Comparison of ENCODE assay signal across 8 mouse cellular contexts in the genomic region with DNA sequence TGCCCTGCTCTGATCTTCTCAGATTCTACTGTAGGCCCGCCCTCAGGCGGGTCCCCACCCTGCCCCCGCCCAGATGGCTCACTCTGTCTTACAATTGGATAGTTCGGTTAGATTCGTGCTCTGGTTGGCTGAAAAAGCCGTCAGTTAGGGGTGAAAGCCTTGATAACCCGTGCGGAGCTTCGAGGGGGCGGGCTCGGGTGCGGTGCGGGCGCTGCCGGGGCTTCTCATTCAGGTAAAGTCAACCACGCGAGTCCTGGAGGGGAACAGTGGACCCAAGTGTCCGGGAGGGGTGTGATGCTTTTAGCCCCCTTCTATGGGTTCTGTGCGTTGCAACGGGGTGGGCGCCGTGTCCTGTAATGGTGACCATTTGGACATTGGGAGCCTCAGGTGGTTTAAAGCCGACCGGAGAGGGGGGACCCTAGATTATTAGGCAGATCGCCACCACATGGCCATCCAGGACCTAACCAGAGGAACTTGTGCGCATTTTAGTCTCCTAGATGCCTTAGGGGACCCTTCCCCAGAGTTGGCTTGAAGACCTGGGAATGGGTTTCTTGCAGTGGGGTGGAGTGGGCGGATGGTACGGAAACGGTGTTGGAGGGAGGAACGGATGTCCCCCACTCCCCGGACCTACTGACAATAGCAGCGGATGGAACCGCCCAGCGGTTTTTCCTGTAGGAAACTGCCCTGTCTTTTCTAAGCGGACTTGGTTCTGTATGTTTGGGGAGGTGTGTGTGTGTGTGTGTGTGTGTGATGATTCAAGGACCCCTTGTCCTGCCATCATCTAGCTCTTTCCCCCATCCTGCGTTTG. TPM values are rescaled to one million over a fixed set of nuclear protein-coding genes. Genes with fewer than 3 reads are reported as not detected.
DNase-seq lines count a peak whose midpoint lies in the region; ATAC-seq and TF ChIP-seq lines count a peak whose summit lies in the region.

TSS of gene Kank3 (plus strand) at position 186 of the 808 bp plus-strand sequence.

- TF ChIP-seq POLR2A in olfactory bulb, adult 2 months (IDR thresholded peaks at IDR 0.05; ENCODE audit: insufficient read depth, low read depth, low read length) = peak; percentile 66
- no peak for TF ChIP-seq POLR2A in thymus, adult 2 months (IDR thresholded peaks at IDR 0.05; ENCODE audit: control insufficient read depth, extremely low read depth, insufficient read depth, low read length, poor library complexity)

- H3K36me3 ChIP-seq in G1E (replicated peaks) = no peaks in the 10 kb centered on the region
- H3K36me3 ChIP-seq in forebrain, embryonic 16.5 days (ENCODE audit: control insufficient read depth, insufficient read depth) = no peaks in the 10 kb centered on the region
- H3K36me3 ChIP-seq in lung, embryonic 14.5 days (ENCODE audit: insufficient read depth) = no peaks in the 10 kb centered on the region
- H3K36me3 ChIP-seq in thymus, adult 2 months (ENCODE audit: control insufficient read depth, insufficient read depth, low read length) = no peaks in the 10 kb centered on the region

- H3K9ac ChIP-seq in forebrain, embryonic 16.5 days (replicated peaks; ENCODE audit: low read depth, low read length) = peak within 1 kb of the TSS; percentile 48
- peak within 1 kb of the TSS; percentile 45 for H3K9ac ChIP-seq in lung, embryonic 14.5 days

- no peak for TF ChIP-seq CTCF in G1E (IDR thresholded peaks at IDR 0.05; ENCODE audit: low read depth, low read length)
- no peak for TF ChIP-seq CTCF in layer of hippocampus, adult 2 months (conservative IDR thresholded peaks at IDR 0.05)
- TF ChIP-seq CTCF in lung, embryonic 14.5 days (IDR thresholded peaks at IDR 0.05; ENCODE audit: low read depth) = no peak
- no peak for TF ChIP-seq CTCF in olfactory bulb, adult 2 months (IDR thresholded peaks at IDR 0.05; ENCODE audit: insufficient read depth, low read depth, low read length)
- no peak for TF ChIP-seq CTCF in thymus, adult 2 months (IDR thresholded peaks at IDR 0.05; ENCODE audit: borderline replicate concordance, control insufficient read depth, extremely low read depth, insufficient read depth, low read length, poor library complexity)

- H3K4me1 ChIP-seq in G1E (ENCODE audit: insufficient read depth, low read depth, low read length) = peaks cover 9% of the 10 kb centered on the region
- H3K4me1 ChIP-seq in forebrain, embryonic 16.5 days (replicated peaks; ENCODE audit: control insufficient read depth, insufficient read depth, low read length) = peaks cover 6% of the 10 kb centered on the region; the same call in 1 of the 2 replicates
- H3K4me1 ChIP-seq in lung, embryonic 14.5 days (ENCODE audit: insufficient read depth) = peaks cover 9% of the 10 kb centered on the region; the same call in 1 of the 2 replicates
- H3K4me1 ChIP-seq in olfactory bulb, adult 2 months (ENCODE audit: control insufficient read depth, insufficient read depth, low read length) = peaks cover 11% of the 10 kb centered on the region
- peaks cover 6% of the 10 kb centered on the region; the same call in 1 of the 2 replicates for H3K4me1 ChIP-seq in thymus, adult 2 months (replicated peaks; ENCODE audit: control insufficient read depth, insufficient read depth, low read length)

- DNase-seq in G1E (ENCODE audit: low spot score) = peak; percentile 53
- peak; percentile 73 to 81 for DNase-seq in cerebellum, adult 18-20 months
- DNase-seq in heart, postnatal 36 days = peak; percentile 96
- peak; percentile 93 for DNase-seq in layer of hippocampus, adult 2 months (ENCODE audit: low spot score in 2 of 2)
- peak; percentile 99 for DNase-seq in lung, embryonic 14.5 days
- DNase-seq in thymus, adult 2 months = peak; percentile 85

- peaks cover 55% of the 10 kb centered on the region for H3K27me3 ChIP-seq in G1E (ENCODE audit: insufficient read depth, low read length)
- peaks cover 13% of the 10 kb centered on the region; the same call in 1 of the 2 replicates for H3K27me3 ChIP-seq in forebrain, embryonic 16.5 days (replicated peaks; ENCODE audit: control insufficient read depth, insufficient read depth, low read length)
- H3K27me3 ChIP-seq in lung, embryonic 14.5 days (ENCODE audit: insufficient read depth, low read length) = no peaks in the 10 kb centered on the region
- H3K27me3 ChIP-seq in thymus, adult 2 months (ENCODE audit: control insufficient read depth, insufficient read depth, low read length) = peaks cover 4% of the 10 kb centered on the region; the same call in 1 of the 2 replicates

- WGBS in forebrain, embryonic 16.5 days = 1% methylated on average over 36 of the region's 36 CpGs
- WGBS in lung, embryonic 14.5 days = under 1% methylated on average over 36 of the region's 36 CpGs
- under 1% methylated on average over 36 of the region's 36 CpGs for WGBS in olfactory bulb, adult 2 months
- 3% methylated on average over 36 of the region's 36 CpGs for WGBS in thymus, adult 2 months

- no peak within 1 kb of the TSS for H3K27ac ChIP-seq in forebrain, embryonic 16.5 days (ENCODE audit: low read length)
- peak within 1 kb of the TSS; percentile 82 for H3K27ac ChIP-seq in layer of hippocampus, adult 2 months
- peak within 1 kb of the TSS; percentile 69; the same call in 1 of the 2 replicates for H3K27ac ChIP-seq in lung, embryonic 14.5 days (ENCODE audit: low read depth)
- H3K27ac ChIP-seq in olfactory bulb, adult 2 months (ENCODE audit: insufficient read depth, low read depth, low read length) = peak within 1 kb of the TSS; percentile 94
- H3K27ac ChIP-seq in thymus, adult 2 months (ENCODE audit: control insufficient read depth, insufficient read depth, low read length) = no peak within 1 kb of the TSS

- intact Hi-C loops in heart, postnatal 36 days (cut with DNase I) = loop anchor here (2.0 kb wide), 1 partner anchor 14 kb away; the partner anchor contains the start of genes Ndufa7 and Rps28

- H3K4me3 ChIP-seq in G1E (ENCODE audit: low read depth, low read length) = peak within 1 kb of the TSS; percentile 49; the same call in 1 of the 2 replicates
- peak within 1 kb of the TSS; percentile 50 for H3K4me3 ChIP-seq in forebrain, embryonic 16.5 days (replicated peaks; ENCODE audit: low read length)
- peak within 1 kb of the TSS; percentile 62 for H3K4me3 ChIP-seq in layer of hippocampus, adult 2 months
- H3K4me3 ChIP-seq in lung, embryonic 14.5 days (ENCODE audit: low read depth, low read length) = peak within 1 kb of the TSS; percentile 57
- peak within 1 kb of the TSS; percentile 97 for H3K4me3 ChIP-seq in olfactory bulb, adult 2 months (ENCODE audit: insufficient read depth, low read depth, low read length)
- peak within 1 kb of the TSS; percentile 16 for H3K4me3 ChIP-seq in thymus, adult 2 months (ENCODE audit: control insufficient read depth, insufficient read depth, low read length)

- H3K4me2 ChIP-seq in forebrain, embryonic 16.5 days (ENCODE audit: low read length) = peak within 1 kb of the TSS; percentile 71
- peak within 1 kb of the TSS; percentile 93 for H3K4me2 ChIP-seq in lung, embryonic 14.5 days

- no peaks in the 10 kb centered on the region for H3K9me3 ChIP-seq in G1E (replicated peaks)
- no peaks in the 10 kb centered on the region for H3K9me3 ChIP-seq in forebrain, embryonic 16.5 days (ENCODE audit: control insufficient read depth, low read length)
- H3K9me3 ChIP-seq in lung, embryonic 14.5 days (ENCODE audit: low read depth, low read length) = no peaks in the 10 kb centered on the region

- peak; percentile 57; the same call in 1 of the 2 replicates for ATAC-seq in G1E (ENCODE audit: extremely low read depth, insufficient number of reproducible peaks, low FRiP score, poor library complexity, severe bottlenecking)
- peak; percentile 99 for ATAC-seq in forebrain, embryonic 16.5 days
- peak; percentile 98 for ATAC-seq in lung, embryonic 14.5 days (ENCODE audit: insufficient read depth)

RNA-seq across cellular contexts. Expression of gene Kank3, which starts in this region (rescaled TPM):
- total RNA-seq in G1E (2014; fragmentation: Nextera tagmentation) (1.1 and 3.0 TPM in 2 replicates), G1E (2017) (6.6 and 7.3 TPM in 2 replicates)
- polyA plus RNA-seq in G1E (2012) = 4.3 TPM in 2 replicates
- 40.5 and 45.4 TPM in 2 replicates for polyA plus RNA-seq in forebrain, embryonic 16.5 days (2015; fragmentation: Nextera tagmentation; extraction: Ambion mirVana)
- 10 to 100 TPM; 55.7 to 81.7 TPM for total RNA-seq in heart, postnatal 36 days (2021)
- total RNA-seq in layer of hippocampus, adult 2 months (2021) = 10 to 100 TPM; 35.2 to 40.6 TPM
- 65.1 and 65.4 TPM in 2 replicates for polyA plus RNA-seq in lung, embryonic 14.5 days (2014; fragmentation: Nextera tagmentation; extraction: Ambion mirVana)
- not detected in 2 replicates for polyA plus RNA-seq in olfactory bulb, adult 2 months (2012; ENCODE audit: insufficient read depth, insufficient read length, low replicate concordance, missing spikeins)
- polyA plus RNA-seq in thymus, adult 2 months (2012; rRNA removed) = 19.9 and 29.3 TPM in 2 replicates

Comparison
In these comparisons a context has a peak if more than half of its experiments do, and no peak if none do; other contexts are left out.
1. RNA of gene Kank3 (total RNA-seq): 55.7 to 81.7 TPM in heart, postnatal 36 days and 35.2 to 40.6 TPM in layer of hippocampus, adult 2 months; 1.1 to 7.3 TPM in G1E; every median in the first group is over 4 times any median in the second.
2. H3K4me3 ChIP-seq: peak in every context shown above with its lines; median percentile 97 in olfactory bulb, adult 2 months; 62 in layer of hippocampus, adult 2 months; 57 in lung, embryonic 14.5 days; 50 in forebrain, embryonic 16.5 days; 49 in G1E; 16 in thymus, adult 2 months.
3. H3K27ac ChIP-seq: peak in layer of hippocampus, adult 2 months (single experiment), lung, embryonic 14.5 days (single experiment) and olfactory bulb, adult 2 months (single experiment); none in forebrain, embryonic 16.5 days (single experiment) and thymus, adult 2 months (single experiment).
4. Peak in every context shown above with its lines, with median percentiles within 50 percentile points of each other: ATAC-seq and DNase-seq.